Mouse (Mus musculus): ENCODE results near the gene Hoxa3. TPM values are rescaled to one million over a fixed set of nuclear protein-coding genes. Genes with fewer than 3 reads are reported as not detected.

Gene Hoxa3
- total and polyA plus RNA-seq, 3 experiments, result 0.55 to 1.3 (median 0.76) TPM

DNA sequence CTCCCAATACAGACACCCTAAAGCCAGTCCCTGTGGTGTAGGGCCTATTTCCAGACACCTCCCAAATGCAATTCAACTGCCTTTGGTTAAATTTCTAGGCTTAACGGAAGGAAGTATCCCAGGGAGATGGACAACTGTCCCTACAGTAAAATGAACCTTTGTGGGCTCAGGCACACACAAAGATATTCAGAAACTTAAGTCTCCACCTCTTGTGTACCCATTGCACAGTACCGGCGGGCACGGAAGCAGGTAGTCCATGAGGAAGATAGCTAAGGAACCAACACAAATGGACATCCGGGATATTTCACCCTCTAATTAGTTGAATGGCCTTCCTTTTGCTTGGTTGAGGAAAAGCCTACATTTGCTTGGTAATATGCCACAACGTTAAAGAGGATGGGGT is 36.7 kb downstream of the Hoxa3 start:
- H3K9ac ChIP-seq (ENCODE audit: low read depth, low read length), result no peak overlapping the region
- 7% methylated on average over 6 of the region's 6 CpGs for WGBS
- peak overlapping the region; percentile 48 for H3K27ac ChIP-seq

DNA sequence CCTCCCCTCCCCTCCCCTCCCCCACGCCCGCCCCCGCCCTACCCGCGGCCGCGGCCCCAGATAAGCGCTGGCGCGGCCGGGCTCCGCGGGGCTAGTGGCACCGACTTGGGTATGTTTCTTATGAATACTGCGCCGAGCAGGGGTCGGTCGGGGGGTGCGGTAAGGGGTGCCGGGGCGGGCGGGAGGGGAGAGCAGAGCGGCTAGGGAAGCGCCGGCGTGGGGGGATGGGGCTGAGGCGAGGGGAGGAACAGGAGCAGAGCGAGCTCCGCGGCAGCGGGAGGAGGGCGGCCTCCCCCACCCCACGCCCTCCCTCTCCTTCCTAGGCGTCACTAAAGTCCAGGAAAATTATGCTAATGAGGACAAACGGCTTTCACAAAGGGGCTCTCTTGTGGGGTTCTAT is 37.3 kb downstream of the Hoxa3 start:
- no peak for DNase-seq
- H3K27ac ChIP-seq, result peak overlapping the region; percentile 38
- peaks cover 13% of the 10 kb centered on the region for H3K27me3 ChIP-seq (ENCODE audit: control insufficient read depth, insufficient read depth, low read length)
- TF ChIP-seq CTCF (IDR thresholded peaks at IDR 0.05) (no peak), POLR2A (IDR thresholded peaks at IDR 0.05; ENCODE audit: insufficient read depth, low read depth, low read length) (no peak), EP300 (IDR thresholded peaks at IDR 0.05; ENCODE audit: insufficient read depth, low read depth, low read length) (no peak)
- 8% methylated on average over 21 of the region's 35 CpGs for WGBS
- intact Hi-C loops (cut with DNase I), result no loop called here
- no peaks in the 10 kb centered on the region for H3K79me2 ChIP-seq (replicated peaks; ENCODE audit: control insufficient read depth, insufficient read depth, low read length)
- H3K4me3 ChIP-seq, result peak overlapping the region; percentile 34
- H3K4me1 ChIP-seq (ENCODE audit: control insufficient read depth, insufficient read depth, low read length), result no peaks in the 10 kb centered on the region
- H3K9ac ChIP-seq (ENCODE audit: low read depth, low read length), result no peak overlapping the region
- H3K36me3 ChIP-seq (ENCODE audit: control insufficient read depth, insufficient read depth, low read length), result no peaks in the 10 kb centered on the region

More for the DNA sequence above, 36.7 kb downstream of the Hoxa3 start:
- H3K79me2 ChIP-seq (replicated peaks; ENCODE audit: control insufficient read depth, insufficient read depth, low read length), result no peaks in the 10 kb centered on the region
- no peaks in the 10 kb centered on the region for H3K36me3 ChIP-seq (ENCODE audit: control insufficient read depth, insufficient read depth, low read length)
- H3K27me3 ChIP-seq (ENCODE audit: control insufficient read depth, insufficient read depth, low read length), result peaks cover 13% of the 10 kb centered on the region
- no peak for TF ChIP-seq POLR2A (IDR thresholded peaks at IDR 0.05; ENCODE audit: insufficient read depth, low read depth, low read length)
- TF ChIP-seq CTCF (IDR thresholded peaks at IDR 0.05), result no peak
- TF ChIP-seq EP300 (IDR thresholded peaks at IDR 0.05; ENCODE audit: insufficient read depth, low read depth, low read length), result no peak
- H3K4me3 ChIP-seq, result peak overlapping the region; percentile 34; the same call in 1 of the 2 replicates
- DNase-seq, result no peak
- intact Hi-C loops (cut with DNase I), result no loop called here
- H3K4me1 ChIP-seq (ENCODE audit: control insufficient read depth, insufficient read depth, low read length), result no peaks in the 10 kb centered on the region

DNA sequence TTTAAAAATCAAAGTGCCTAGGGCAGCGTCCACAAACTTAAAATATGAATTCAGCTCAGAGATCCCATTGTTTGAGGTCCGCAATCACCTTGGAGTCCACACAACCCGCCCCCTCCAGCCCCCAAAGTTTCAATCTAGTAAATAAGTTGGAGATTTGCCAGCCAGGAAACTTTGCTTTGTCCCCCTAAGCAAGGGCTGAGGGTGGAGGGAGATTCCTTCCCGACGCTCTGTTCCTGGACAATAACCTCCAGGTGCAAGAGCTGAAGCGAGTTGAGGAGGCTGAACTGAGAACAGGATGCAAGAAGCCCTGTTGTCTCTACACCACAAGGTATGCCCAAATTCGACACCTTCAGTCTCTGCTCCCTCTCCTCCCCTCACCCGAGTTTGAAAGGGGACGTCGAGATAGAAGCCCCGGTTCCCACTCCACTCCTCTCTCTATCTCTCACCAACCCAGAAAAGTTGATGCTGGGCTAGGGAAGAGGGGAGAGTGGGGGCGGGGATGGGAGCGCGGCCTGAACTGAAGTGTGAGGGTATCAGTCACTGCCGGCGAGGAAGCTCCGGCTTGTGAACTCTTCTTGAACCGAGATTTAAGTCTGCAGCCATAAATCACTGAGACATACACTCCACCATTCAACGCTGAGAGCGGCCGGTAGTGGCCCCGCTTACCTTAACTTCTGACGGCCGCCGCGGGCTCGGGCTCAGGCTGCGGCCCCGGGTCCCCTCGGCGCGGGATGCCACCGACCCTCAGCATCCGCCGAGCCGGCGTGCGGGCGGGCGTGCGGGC is 38.0 kb downstream of the Hoxa3 start:
- Histone ChIP-seq H3K79me2 (replicated peaks; ENCODE audit: control insufficient read depth, insufficient read depth, low read length) (no peaks in the 10 kb centered on the region), H3K36me3 (ENCODE audit: control insufficient read depth, insufficient read depth, low read length) (no peaks in the 10 kb centered on the region), H3K27me3 (ENCODE audit: control insufficient read depth, insufficient read depth, low read length) (peaks cover 13% of the 10 kb centered on the region), H3K27ac (peak overlapping the region; percentile 45), H3K9ac (ENCODE audit: low read depth, low read length) (peak overlapping the region; percentile 59; the same call in 1 of the 2 replicates), H3K4me1 (ENCODE audit: control insufficient read depth, insufficient read depth, low read length) (no peaks in the 10 kb centered on the region), H3K4me3 (peak overlapping the region; percentile 34)
- intact Hi-C loops (cut with DNase I), result no loop called here
- no peak for DNase-seq
- 5% methylated on average over 41 of the region's 41 CpGs for WGBS
- TF ChIP-seq CTCF (IDR thresholded peaks at IDR 0.05) (no peak), POLR2A (IDR thresholded peaks at IDR 0.05; ENCODE audit: insufficient read depth, low read depth, low read length) (no peak), EP300 (IDR thresholded peaks at IDR 0.05; ENCODE audit: insufficient read depth, low read depth, low read length) (no peak)

GRCm38 (mm10) chr6:52173648-52174047 is 39.5 kb downstream of the Hoxa3 start:
- H3K27ac ChIP-seq, result no peak overlapping the region
- TF ChIP-seq EP300 (IDR thresholded peaks at IDR 0.05; ENCODE audit: insufficient read depth, low read depth, low read length) (no peak), POLR2A (IDR thresholded peaks at IDR 0.05; ENCODE audit: insufficient read depth, low read depth, low read length) (no peak), CTCF (IDR thresholded peaks at IDR 0.05) (no peak)
- 15% methylated on average over 4 of the region's 4 CpGs for WGBS
- H3K9ac ChIP-seq (ENCODE audit: low read depth, low read length), result no peak overlapping the region
- H3K36me3 ChIP-seq (ENCODE audit: control insufficient read depth, insufficient read depth, low read length), result no peaks in the 10 kb centered on the region
- no peaks in the 10 kb centered on the region for H3K79me2 ChIP-seq (replicated peaks; ENCODE audit: control insufficient read depth, insufficient read depth, low read length)
- intact Hi-C loops (cut with DNase I), result no loop called here
- no peaks in the 10 kb centered on the region for H3K4me1 ChIP-seq (ENCODE audit: control insufficient read depth, insufficient read depth, low read length)
- no peak overlapping the region for H3K4me3 ChIP-seq
- peaks cover 19% of the 10 kb centered on the region for H3K27me3 ChIP-seq (ENCODE audit: control insufficient read depth, insufficient read depth, low read length)
- no peak for DNase-seq

GRCm38 (mm10) chr6:52172501-52172900 is 40.6 kb downstream of the Hoxa3 start:
- H3K4me1 ChIP-seq (ENCODE audit: control insufficient read depth, insufficient read depth, low read length), result no peaks in the 10 kb centered on the region
- no peak overlapping the region for H3K27ac ChIP-seq
- no peaks in the 10 kb centered on the region for H3K79me2 ChIP-seq (replicated peaks; ENCODE audit: control insufficient read depth, insufficient read depth, low read length)
- peaks cover 20% of the 10 kb centered on the region for H3K27me3 ChIP-seq (ENCODE audit: control insufficient read depth, insufficient read depth, low read length)
- WGBS, result 6% methylated on average over 34 of the region's 35 CpGs
- H3K9ac ChIP-seq (ENCODE audit: low read depth, low read length), result 0 out of 2 replicates have a peak overlapping the region, but pooled peaks have one; percentile 15
- peak; percentile 72 to 74 for DNase-seq
- H3K4me3 ChIP-seq, result peak overlapping the region; percentile 24
- intact Hi-C loops (cut with DNase I), result no loop called here
- H3K36me3 ChIP-seq (ENCODE audit: control insufficient read depth, insufficient read depth, low read length), result no peaks in the 10 kb centered on the region
- TF ChIP-seq CTCF (IDR thresholded peaks at IDR 0.05) (no peak), POLR2A (IDR thresholded peaks at IDR 0.05; ENCODE audit: insufficient read depth, low read depth, low read length) (no peak), EP300 (IDR thresholded peaks at IDR 0.05; ENCODE audit: insufficient read depth, low read depth, low read length) (no peak)

- Histone ChIP-seq H3K27ac (no peak overlapping the region), H3K4me1 (ENCODE audit: control insufficient read depth, insufficient read depth, low read length) (no peaks in the 10 kb centered on the region), H3K9ac (ENCODE audit: low read depth, low read length) (no peak overlapping the region), H3K79me2 (replicated peaks; ENCODE audit: control insufficient read depth, insufficient read depth, low read length) (no peaks in the 10 kb centered on the region), H3K4me3 (no peak overlapping the region), H3K36me3 (ENCODE audit: control insufficient read depth, insufficient read depth, low read length) (no peaks in the 10 kb centered on the region), H3K27me3 (ENCODE audit: control insufficient read depth, insufficient read depth, low read length) (peaks cover 20% of the 10 kb centered on the region)
- WGBS, result 18% methylated on average over 7 of the region's 7 CpGs
- DNase-seq, result no peak
- intact Hi-C loops (cut with DNase I), result no loop called here
- TF ChIP-seq EP300 (IDR thresholded peaks at IDR 0.05; ENCODE audit: insufficient read depth, low read depth, low read length), result no peak
- TF ChIP-seq POLR2A (IDR thresholded peaks at IDR 0.05; ENCODE audit: insufficient read depth, low read depth, low read length), result no peak
- TF ChIP-seq CTCF (IDR thresholded peaks at IDR 0.05), result no peak
Measured at GRCm38 (mm10) chr6:52171938-52172337, 41.2 kb downstream of the Hoxa3 start.

All from heart, adult 2 months (tissue).